Mouse (Mus musculus) C2C12 (cell line): ENCODE data around the gene Cachd1. TPM values are rescaled to one million over a fixed set of nuclear protein-coding genes. Genes with fewer than 3 reads are reported as not detected.

Experiments
- H3K27me3 ChIP-seq: one replicate; pipeline ENCODE4 v1.6.1; 2011; ENCODE audit not compliant: control insufficient read depth, insufficient read depth, insufficient read length
- H3K36me3 ChIP-seq: one replicate; pipeline ENCODE4 v1.6.1; 2011; ENCODE audit not compliant: control insufficient read depth, insufficient read depth
- H3K4me3 ChIP-seq: one replicate; pipeline ENCODE4 v1.5.1; 2011; ENCODE audit warnings: mild to moderate bottlenecking, control low read depth; ENCODE audit not compliant: poor library complexity, insufficient read depth, severe bottlenecking
- H3K79me2 ChIP-seq: one replicate; pipeline ENCODE4 v1.6.1; 2011; ENCODE audit not compliant: control insufficient read depth, insufficient read depth
- H3K79me3 ChIP-seq: one replicate; pipeline ENCODE4 v1.6.1; 2011; ENCODE audit warnings: low read depth, control low read depth
- H3ac ChIP-seq: one replicate; pipeline ENCODE3; 2011; ENCODE audit warnings: low read depth; ENCODE audit not compliant: control insufficient read depth, insufficient read length
- CEBPB ChIP-seq: IDR thresholded peaks from one replicate; pipeline ENCODE4 v1.6.1; 2011; ENCODE audit warnings: low read depth, mild to moderate bottlenecking, control low read depth, moderate library complexity
- CTCF ChIP-seq: IDR thresholded peaks from one replicate; pipeline ENCODE4 v1.5.1; 2011; ENCODE audit not compliant: control insufficient read depth, insufficient read depth, insufficient read length
- FOSL1 ChIP-seq: IDR thresholded peaks from one replicate; pipeline ENCODE4 v1.8.0; 2011; ENCODE audit warnings: mild to moderate bottlenecking, low read length; ENCODE audit not compliant: poor library complexity, insufficient read depth, severe bottlenecking
- MAX ChIP-seq: IDR thresholded peaks from one replicate; pipeline ENCODE4 v1.6.1; 2011; ENCODE audit warnings: mild to moderate bottlenecking, control low read depth
- MYOD1 ChIP-seq: IDR thresholded peaks from one replicate; pipeline ENCODE4 v1.6.1; 2011; ENCODE audit warnings: low read depth; ENCODE audit not compliant: control insufficient read depth, insufficient read length
- MYOG ChIP-seq: IDR thresholded peaks from one replicate; pipeline ENCODE4 v1.6.1; 2011; ENCODE audit not compliant: control insufficient read depth, insufficient read length; ENCODE audit errors: extremely low read depth
- USF1 ChIP-seq: IDR thresholded peaks from one replicate; pipeline ENCODE4 v1.6.1; 2011; ENCODE audit warnings: low read depth, mild to moderate bottlenecking, control low read depth, moderate library complexity
- polyA plus RNA-seq: library from polyadenylated mRNA; unstranded; fragments of >200 nt; fragmentation: generic; extraction: Trizol; gene quantifications from one replicate; pipeline ENCODE4 v1.2.1, GENCODE M21; 2012; ENCODE audit warnings: missing spikeins

The Cachd1 gene
- polyA plus RNA-seq, 1 experiment = 8.1 TPM

GRCm38 (mm10) chr4:100780911-100781310 lies 4.4 kb downstream of the Cachd1 start:
- H3K36me3 ChIP-seq = peaks cover 3% of the 10 kb centered on the region
- no peak overlapping the region for H3ac ChIP-seq
- no peak overlapping the region for H3K4me3 ChIP-seq
- peaks cover 86% of the 10 kb centered on the region for H3K79me2 ChIP-seq
- no peaks in the 10 kb centered on the region for H3K27me3 ChIP-seq
- TF ChIP-seq FOSL1 (no peak), MYOD1 (no peak), CEBPB (no peak)
- H3K79me3 ChIP-seq = peaks cover 58% of the 10 kb centered on the region

- Histone ChIP-seq H3K79me3 (peaks cover 58% of the 10 kb centered on the region), H3K79me2 (peaks cover 95% of the 10 kb centered on the region), H3K4me3 (no peak overlapping the region), H3K27me3 (no peaks in the 10 kb centered on the region), H3K36me3 (peaks cover 3% of the 10 kb centered on the region), H3ac (no peak overlapping the region)
- TF ChIP-seq MYOG (no peak), MYOD1 (no peak), FOSL1 (no peak)
Observed at GRCm38 (mm10) chr4:100782348-100782747, 5.9 kb downstream of the Cachd1 start.

DNA sequence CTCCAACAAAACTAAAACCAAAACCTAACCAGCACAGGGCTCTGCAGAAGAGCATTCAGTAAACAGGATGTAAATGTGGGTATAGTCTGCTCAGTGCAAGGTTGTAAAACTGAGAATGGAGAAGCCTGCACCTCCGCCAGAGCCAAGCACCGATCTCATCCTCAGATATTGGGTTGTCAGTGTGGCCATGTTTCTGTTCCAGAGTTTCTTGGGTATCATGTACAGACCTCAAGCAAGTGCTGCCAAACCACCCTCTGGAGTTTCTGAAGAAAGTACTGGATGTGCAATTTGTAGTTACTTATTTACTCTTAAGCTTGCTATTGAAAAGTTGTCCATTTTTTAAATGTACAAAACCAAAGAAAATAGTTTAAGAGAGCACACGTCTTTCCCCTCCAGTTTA lies 6.4 kb downstream of the Cachd1 start:
- no peak overlapping the region for H3ac ChIP-seq
- H3K27me3 ChIP-seq = no peaks in the 10 kb centered on the region
- H3K79me3 ChIP-seq = peaks cover 55% of the 10 kb centered on the region
- peaks cover 3% of the 10 kb centered on the region for H3K36me3 ChIP-seq
- no peak overlapping the region for H3K4me3 ChIP-seq
- H3K79me2 ChIP-seq = peaks cover 95% of the 10 kb centered on the region
- TF ChIP-seq MAX (no peak), FOSL1 (no peak)

- peaks cover 88% of the 10 kb centered on the region for H3K79me2 ChIP-seq
- H3ac ChIP-seq = no peak overlapping the region
- TF ChIP-seq MYOG = no peak
- no peak for TF ChIP-seq MAX
- no peak for TF ChIP-seq CTCF
- H3K27me3 ChIP-seq = no peaks in the 10 kb centered on the region
- H3K36me3 ChIP-seq = no peaks in the 10 kb centered on the region
- peaks cover 36% of the 10 kb centered on the region for H3K79me3 ChIP-seq
- H3K4me3 ChIP-seq = no peak overlapping the region
Observed at GRCm38 (mm10) chr4:100787201-100787600, 10.7 kb downstream of the Cachd1 start.

DNA sequence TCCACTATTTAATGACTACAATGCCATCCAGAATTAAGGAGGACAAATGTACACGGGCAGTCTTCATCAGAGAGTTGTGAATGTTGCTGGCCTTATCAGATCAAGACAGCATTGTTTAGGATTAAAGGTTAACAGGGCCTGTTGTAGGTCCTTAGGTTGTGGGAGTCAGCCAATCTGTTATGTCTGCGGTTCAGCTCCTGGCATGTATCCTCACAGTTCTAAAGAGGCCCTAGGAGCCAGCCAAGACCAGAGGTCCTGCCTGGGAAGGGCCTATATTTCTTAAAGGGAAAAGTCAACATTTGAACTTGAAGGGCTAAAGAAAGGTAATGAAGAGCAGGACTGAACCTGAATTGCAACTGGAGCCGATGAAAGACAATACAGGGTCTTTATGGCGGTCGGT lies 13.7 kb downstream of the Cachd1 start:
- Histone ChIP-seq H3ac (no peak overlapping the region), H3K36me3 (no peaks in the 10 kb centered on the region), H3K79me2 (peaks cover 87% of the 10 kb centered on the region), H3K27me3 (no peaks in the 10 kb centered on the region), H3K79me3 (peaks cover 46% of the 10 kb centered on the region), H3K4me3 (no peak overlapping the region)
- TF ChIP-seq CEBPB (no peak), MYOD1 (no peak), MAX (no peak), FOSL1 (no peak), MYOG (no peak), USF1 (no peak), CTCF (no peak)

- Histone ChIP-seq H3K79me3 (peaks cover 44% of the 10 kb centered on the region), H3K4me3 (no peak overlapping the region), H3K36me3 (no peaks in the 10 kb centered on the region), H3K79me2 (peaks cover 77% of the 10 kb centered on the region), H3ac (no peak overlapping the region), H3K27me3 (no peaks in the 10 kb centered on the region)
- TF ChIP-seq CTCF (no peak), CEBPB (no peak), FOSL1 (no peak), MAX (no peak), USF1 (no peak), MYOG (no peak), MYOD1 (no peak)
Observed at GRCm38 (mm10) chr4:100793147-100793546, 16.7 kb downstream of the Cachd1 start.

DNA sequence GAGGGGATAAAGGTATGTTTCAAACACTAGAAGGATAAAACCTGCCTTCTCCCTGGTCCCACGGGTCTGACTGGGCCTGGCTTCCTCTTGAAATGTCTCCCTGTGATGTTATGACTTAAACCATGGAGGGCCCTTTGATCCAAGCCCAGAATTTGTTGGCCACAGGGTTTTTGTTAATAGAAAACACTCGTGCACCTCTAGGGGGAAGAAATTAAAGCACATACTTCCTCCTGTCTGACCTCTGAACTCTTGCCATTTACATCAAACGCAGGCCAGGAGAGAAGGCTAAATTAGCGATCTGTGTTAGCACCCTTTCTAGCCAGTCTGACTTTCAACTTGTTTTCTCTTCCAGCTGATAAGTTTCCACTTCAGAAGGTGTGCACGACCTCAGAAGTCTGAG lies 19.0 kb downstream of the Cachd1 start:
- Histone ChIP-seq H3K27me3 (no peaks in the 10 kb centered on the region), H3K4me3 (no peak overlapping the region), H3K36me3 (no peaks in the 10 kb centered on the region), H3K79me3 (peaks cover 44% of the 10 kb centered on the region), H3K79me2 (peaks cover 72% of the 10 kb centered on the region), H3ac (no peak overlapping the region)
- TF ChIP-seq USF1 = no peak
- TF ChIP-seq MYOD1 = no peak
- no peak for TF ChIP-seq MAX
- no peak for TF ChIP-seq CEBPB
- TF ChIP-seq CTCF = no peak
- TF ChIP-seq MYOG = no peak
- TF ChIP-seq FOSL1 = no peak
